Mouse (Mus musculus) brain, embryonic 14.5 days (tissue): ENCODE data around the gene Otub1.

Experiments
- CTCF ChIP-seq: fragments of 200-500 bp; IDR thresholded peaks from 2 replicates; pipeline ENCODE4 v1.5.1; 2012; ENCODE audit warnings: inconsistent platforms, mild to moderate bottlenecking, moderate library complexity, borderline replicate concordance; ENCODE audit not compliant: insufficient read depth, insufficient read length; ENCODE audit errors: extremely low read depth
- POLR2A ChIP-seq: fragments of 200-500 bp; IDR thresholded peaks from 2 replicates; pipeline ENCODE4 v1.6.1; 2012; ENCODE audit warnings: mild to moderate bottlenecking, inconsistent platforms, borderline replicate concordance; ENCODE audit not compliant: poor library complexity, insufficient read depth, insufficient read length, severe bottlenecking; ENCODE audit errors: extremely low read depth

DNA sequence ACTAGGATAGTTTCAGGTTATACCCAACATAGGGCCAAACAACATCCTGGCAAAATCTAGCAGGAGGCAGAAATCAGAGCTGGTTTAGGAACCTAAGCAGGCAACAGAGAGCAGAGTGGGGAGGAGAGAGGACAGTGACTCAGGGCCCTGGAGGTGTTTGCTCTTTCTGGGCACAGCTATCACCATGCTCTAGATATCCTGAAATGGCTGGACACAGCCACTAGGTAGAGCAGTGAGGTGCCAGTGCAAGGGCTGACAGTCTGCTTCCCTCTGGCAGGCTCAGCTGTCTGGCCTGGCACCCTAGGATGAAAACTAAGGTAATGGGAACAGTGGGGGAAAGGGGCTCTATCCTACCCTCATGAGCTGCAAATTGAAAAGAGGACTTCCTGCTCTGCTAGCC is 17.4 kb upstream of the Otub1 start:
- TF ChIP-seq POLR2A (no peak), CTCF (no peak)
